Mouse (Mus musculus) cerebellum, adult 18-20 months (tissue): Measurements from ENCODE around the gene Hddc3.

ENCODE experiments used
- DNase-seq, 2 experiments: peaks; one replicate each; pipeline ENCODE4 v3.0.0; 2021

Gene Hddc3

DNA sequence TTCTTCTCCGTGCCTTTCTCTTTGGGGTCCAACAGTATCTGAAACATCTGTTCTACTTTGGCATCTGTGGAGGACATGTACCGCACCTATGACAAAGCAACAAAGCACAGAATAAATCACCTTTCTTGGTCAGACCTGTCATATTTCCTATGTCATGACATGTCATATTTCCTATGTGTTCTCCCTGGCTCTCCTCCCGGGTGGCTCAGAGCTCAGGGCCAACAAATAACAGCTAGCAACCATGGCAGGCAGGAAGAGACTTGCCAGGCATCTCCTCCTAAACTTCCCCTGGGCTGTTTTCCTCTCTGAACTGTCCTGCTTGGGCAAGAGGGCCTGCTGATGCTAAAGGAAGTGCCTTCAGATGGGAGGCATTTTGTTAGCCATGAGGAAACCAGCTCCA is 6.0 kb upstream of the Hddc3 start:
- no peak for DNase-seq

- DNase-seq: peak; percentile 44 to 60
These were observed 3.5 kb upstream of the Hddc3 start for GRCm38 (mm10) chr7:80339371-80339770.

GRCm38 (mm10) chr7:80339793-80340628 is 2.9 kb upstream of the Hddc3 start:
- peak; percentile 99 to 100 for DNase-seq

DNA sequence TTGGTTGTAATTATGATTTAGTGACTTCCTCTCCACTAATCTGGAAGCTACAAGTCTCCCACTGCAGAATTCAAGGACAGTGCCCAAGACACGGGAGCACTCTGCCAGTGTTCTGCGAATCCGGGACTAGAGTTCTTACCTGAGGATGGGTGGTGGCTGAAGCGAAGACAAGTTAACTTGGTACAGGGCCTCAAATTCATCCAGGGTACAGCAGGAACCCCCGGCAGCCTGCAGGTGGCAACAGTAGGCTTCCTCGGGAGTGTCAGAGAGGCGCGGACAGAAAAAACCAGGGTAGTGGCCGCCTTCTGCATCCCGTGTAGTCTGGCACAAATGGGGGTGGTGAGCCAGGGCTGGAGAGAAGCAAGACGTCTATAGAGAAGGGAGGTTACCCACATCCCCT is 2.1 kb upstream of the Hddc3 start, which contains the start of gene Unc45a:
Gene Unc45a (minus strand): TSS at position 213 of the 400 bp plus-strand sequence.
- DNase-seq: peak; percentile 75 to 81

- no peak for DNase-seq
These were observed 1.1 kb upstream of the Hddc3 start for GRCm38 (mm10) chr7:80341793-80342192.

GRCm38 (mm10) chr7:80343270-80344018 is 540 bp downstream of the Hddc3 start:
- DNase-seq: no peak

DNA sequence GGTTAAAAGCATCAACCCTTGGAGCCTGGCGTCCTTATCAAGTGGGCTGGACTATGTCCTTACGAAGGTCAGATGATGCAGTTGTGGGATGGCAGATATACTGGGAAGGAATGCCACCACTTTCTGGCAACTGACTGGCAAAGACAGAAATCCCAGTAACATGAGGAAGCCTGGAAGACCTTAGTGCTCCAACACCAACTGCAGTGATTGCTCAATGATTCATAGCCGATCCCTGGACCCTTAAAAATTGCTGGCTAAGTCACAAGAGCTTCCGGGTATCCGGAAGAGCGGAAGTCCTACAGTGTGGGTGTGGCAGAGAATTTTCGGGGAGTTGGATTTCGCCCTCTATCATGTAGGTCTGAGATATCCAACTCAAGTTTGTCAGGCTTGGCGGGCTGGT is 3.3 kb downstream of the Hddc3 start:
- no peak for DNase-seq

GRCm38 (mm10) chr7:80346830-80347229 is 3.9 kb downstream of the Hddc3 start:
- DNase-seq: no peak

- DNase-seq: no peak
These were observed 5.0 kb downstream of the Hddc3 start for GRCm38 (mm10) chr7:80347670-80348586.

GRCm38 (mm10) chr7:80350808-80351207 is 7.9 kb downstream of the Hddc3 start:
- no peak for DNase-seq

DNA sequence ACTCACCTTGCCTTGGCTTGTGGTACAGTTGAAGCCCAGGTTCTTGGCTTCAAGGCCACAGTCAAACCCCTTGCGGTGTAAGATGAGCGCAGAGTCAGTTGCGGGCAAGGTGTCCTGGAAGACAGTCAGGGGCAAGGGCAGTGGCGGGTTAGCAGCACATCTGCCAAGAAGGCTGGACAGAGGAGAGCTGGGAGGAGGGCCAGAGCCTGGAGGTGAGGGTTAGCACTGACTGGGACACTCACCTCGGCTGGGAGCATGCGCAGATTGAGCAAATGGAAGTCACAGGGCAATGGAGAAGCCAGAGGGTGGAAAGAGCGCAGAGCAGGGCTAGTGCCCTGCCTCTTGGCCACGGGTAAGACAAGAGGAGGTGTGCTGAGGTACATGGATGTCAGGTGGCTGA is 10.0 kb downstream of the Hddc3 start:
- DNase-seq: no peak

DNA sequence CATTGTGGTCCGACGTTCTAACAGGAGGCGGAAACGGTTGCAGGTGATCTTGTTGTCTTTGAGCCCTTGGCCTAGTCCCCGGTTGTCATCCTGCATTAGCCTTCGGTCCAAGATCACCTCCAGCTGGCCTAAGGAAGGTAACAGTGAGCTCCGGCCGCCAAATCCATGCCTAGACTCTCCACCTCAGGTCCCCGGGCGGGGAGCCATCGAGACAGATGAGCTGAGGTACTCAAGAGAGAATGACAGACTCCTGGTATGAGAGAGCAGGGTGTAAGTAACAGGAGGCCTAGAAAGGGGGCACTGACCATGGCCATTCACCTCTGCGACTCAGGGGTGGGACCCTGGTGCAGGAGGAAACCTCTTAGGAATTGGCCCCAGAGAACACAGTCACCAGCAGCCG is 13.4 kb downstream of the Hddc3 start:
- peak; percentile 52 to 55 for DNase-seq

DNA sequence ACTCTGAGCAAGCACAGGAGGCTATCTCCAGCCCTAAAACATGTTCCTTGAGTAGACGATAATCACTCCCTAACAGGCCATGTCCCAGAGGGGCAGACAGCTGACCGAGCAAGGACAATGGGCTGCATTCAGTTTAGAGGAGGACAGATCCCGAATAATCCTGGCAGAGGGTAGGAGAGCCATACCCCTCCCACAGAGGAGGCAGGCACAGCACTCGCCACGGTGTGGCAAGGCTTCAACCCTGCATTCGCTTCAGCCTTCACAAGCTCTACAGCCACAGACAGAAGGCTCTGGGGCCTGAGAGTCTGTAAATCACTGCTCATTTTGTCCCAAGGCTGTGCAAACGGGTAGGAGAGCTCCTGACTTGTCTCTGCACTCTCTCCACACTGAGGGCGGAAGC is 14.3 kb downstream of the Hddc3 start:
- DNase-seq: peak in 1 of 2 experiments; percentile 32

- no peak for DNase-seq
These were observed 15.1 kb downstream of the Hddc3 start for GRCm38 (mm10) chr7:80358039-80358438.

- DNase-seq: no peak
These were observed 17.5 kb downstream of the Hddc3 start for GRCm38 (mm10) chr7:80360435-80360834.

- no peak for DNase-seq
These were observed 22.9 kb downstream of the Hddc3 start for GRCm38 (mm10) chr7:80365759-80366158.

DNA sequence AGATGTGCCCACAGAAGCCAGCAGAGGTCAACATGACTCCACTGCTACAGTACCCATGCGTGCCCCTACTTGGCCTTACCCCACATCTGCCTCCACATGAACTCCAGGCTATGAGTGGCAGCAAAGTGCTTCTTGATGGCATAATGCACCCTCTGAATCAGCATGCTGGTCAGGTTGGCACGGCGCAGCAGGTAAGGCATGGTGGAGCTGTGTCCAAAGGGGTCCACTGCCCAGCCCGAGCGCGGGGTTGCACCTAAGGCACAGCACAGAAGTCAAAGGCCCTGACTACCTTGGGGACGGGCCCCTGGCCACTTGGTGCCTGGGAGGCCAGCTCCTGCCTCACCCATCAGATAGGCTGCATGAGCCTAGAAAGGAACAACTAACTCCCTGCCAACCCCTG is 24.3 kb downstream of the Hddc3 start:
- DNase-seq: no peak

- DNase-seq: no peak
These were observed 25.1 kb downstream of the Hddc3 start for GRCm38 (mm10) chr7:80368009-80368408.

- DNase-seq: no peak
These were observed 25.9 kb downstream of the Hddc3 start for GRCm38 (mm10) chr7:80368635-80369421.

DNA sequence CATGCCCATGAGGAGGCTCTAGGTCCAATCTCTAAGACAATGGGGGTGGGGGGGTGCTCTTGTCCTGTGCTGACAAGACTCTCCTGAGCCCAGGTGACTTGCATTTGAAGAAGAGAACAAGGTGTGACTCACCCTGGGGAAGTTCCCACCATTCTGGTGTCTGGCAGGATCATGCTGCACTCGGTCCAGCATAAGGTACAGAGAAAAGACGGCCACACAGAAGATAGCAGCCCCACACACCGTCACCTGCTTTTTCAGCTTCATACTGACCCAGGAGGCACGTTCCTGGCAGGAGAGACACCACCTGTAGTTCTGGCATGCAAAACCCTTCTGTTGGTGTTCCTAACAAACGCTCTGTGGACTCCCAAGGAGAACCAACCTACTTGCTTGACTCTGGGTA is 26.6 kb downstream of the Hddc3 start:
- peak; percentile 60 to 65 for DNase-seq

DNA sequence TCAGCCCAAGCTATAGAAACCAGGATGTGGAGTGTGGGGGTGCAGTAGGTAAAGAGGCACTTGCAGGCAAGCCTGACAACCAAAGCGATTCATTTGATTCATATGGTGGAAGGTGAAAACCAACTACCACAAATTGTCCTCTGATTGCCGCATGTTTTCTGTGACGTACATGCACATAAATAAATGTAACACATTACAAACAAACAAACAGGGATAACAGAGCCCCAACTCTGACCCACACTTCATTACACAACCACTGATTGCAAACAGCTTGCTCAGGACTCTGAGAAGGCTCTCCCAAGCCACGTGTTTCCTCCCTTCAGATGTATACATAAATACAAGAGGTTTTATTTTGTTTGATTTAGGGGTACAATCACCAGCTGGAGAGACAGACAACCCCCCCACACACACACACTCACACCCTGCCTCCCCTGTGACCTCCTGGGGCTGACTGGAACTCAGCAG is 27.1 kb downstream of the Hddc3 start:
- DNase-seq: no peak

DNA sequence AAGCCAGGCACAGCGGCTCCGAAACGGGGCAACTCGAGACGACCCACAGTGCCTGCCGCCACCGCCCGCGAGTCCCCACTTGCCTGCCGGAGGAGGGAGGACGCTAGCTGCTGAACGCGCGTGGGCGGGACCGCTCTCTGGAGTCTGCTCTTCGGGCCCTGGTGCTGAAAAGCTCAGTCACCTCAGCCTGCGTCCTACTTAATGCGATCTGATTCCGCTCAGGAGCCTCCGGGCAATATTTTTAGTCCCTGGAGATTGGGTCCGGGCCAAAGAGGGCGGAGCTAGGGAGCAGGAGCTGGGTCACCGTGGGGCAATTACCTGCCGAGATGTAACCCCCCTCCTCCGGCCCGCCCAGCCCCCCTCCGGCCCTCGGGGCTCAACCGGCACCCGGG is 27.7 kb downstream of the Hddc3 start:
- DNase-seq: peak; percentile 91 to 92
